Mouse (Mus musculus): ENCODE results near the gene Rhov.

- no peak for TF ChIP-seq TCF3 (IDR thresholded peaks at IDR 0.05; ENCODE audit: insufficient read length, low read depth)
- TF ChIP-seq E2F4 (IDR thresholded peaks at IDR 0.05; ENCODE audit: insufficient read depth) = no peak
- TF ChIP-seq USF1 (IDR thresholded peaks at IDR 0.05; ENCODE audit: low read depth) = no peak
- no peak for TF ChIP-seq CEBPB (IDR thresholded peaks at IDR 0.05; ENCODE audit: insufficient read depth, poor library complexity, severe bottlenecking)
- no peak for TF ChIP-seq POLR2A (IDR thresholded peaks at IDR 0.05; ENCODE audit: insufficient read length, low read depth)
- no peak for TF ChIP-seq SRF (IDR thresholded peaks at IDR 0.05; ENCODE audit: control insufficient read depth, insufficient read length, low read depth)
- no peak for TF ChIP-seq TCF12 (IDR thresholded peaks at IDR 0.05; ENCODE audit: insufficient read depth, poor library complexity, severe bottlenecking)
- TF ChIP-seq MYOD1 (IDR thresholded peaks at IDR 0.05; ENCODE audit: control insufficient read depth in 1 of 3, insufficient read length in 2 of 3, low read depth in 2 of 3) = no peak
- TF ChIP-seq MAX (IDR thresholded peaks at IDR 0.05; ENCODE audit: low read depth) = no peak
- TF ChIP-seq MYOG (IDR thresholded peaks at IDR 0.05; ENCODE audit: control insufficient read depth in 1 of 3, insufficient read depth in 1 of 3, insufficient read length in 2 of 3, low read depth in 2 of 3) = no peak
These were observed 33.7 kb downstream of the Rhov start, which contains the start of gene Spint1 for GRCm38 (mm10) chr2:119237210-119237870.
